Mouse (Mus musculus): Measurements from ENCODE around the gene Ugt1a7c.

DNA sequence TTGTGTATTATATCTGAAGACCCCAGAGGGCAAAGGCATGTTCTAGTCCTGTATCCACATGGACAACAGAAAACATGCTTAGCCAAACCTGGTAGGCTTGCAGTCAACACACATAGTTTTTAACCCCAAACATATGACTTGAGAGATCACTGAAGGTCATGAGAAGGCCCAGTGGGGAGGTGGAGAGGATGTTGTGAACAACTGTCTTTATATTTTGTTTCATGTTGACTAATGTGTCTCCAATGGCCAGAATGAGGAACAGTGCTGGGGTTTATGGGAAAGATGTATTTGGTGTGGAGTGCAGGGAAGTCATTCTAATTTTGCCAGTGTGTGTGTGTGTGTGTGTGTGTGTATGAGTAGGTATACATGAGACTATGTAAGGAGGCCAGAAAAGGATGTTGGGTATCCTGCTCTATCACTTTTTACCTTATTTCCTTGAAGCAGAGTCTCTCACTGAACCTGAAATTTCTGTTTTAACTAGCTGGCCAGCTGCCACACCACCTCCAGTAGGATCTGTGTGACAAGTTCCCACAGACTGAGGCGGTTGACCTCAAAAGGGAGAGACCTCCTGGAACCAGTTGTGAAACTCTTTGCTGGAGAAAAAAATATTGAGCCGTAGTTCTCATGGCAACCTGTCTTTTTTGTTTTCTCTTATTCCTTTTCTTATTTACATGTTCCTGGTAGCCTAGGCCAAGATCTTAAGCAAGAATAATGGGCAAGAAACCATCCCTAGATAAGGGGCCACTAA is 129.3 kb downstream of the Ugt1a7c start:
- TF ChIP-seq CTCF (IDR thresholded peaks at IDR 0.05; ENCODE audit: low read depth, low read length) (no peak), POLR2A (IDR thresholded peaks at IDR 0.05; ENCODE audit: borderline replicate concordance, low read depth, low read length) (no peak)

All from bone marrow macrophage, adult 2 months (primary cell).